In the genomic region with DNA sequence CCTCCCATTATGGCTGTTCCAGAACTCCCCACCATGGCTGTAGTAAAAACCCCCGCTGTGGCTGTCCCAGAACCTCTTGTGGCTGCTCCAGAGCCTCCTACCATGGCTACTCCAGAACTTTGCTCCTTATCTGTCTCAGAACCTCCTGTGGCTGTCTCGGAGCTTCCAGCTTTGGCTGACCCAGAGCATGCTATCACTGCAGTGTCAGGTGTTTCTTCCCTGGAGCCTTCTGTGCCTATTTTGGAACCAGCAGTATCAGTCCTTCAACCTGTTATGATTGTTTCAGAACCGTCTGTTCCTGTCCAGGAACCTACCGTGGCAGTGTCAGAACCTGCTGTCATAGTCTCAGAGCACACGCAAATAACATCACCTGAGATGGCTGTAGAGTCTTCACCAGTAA, we compare ENCODE assay signal across 2 mouse cellular contexts.
TF ChIP-seq lines count a peak whose summit lies in the region.

No protein-coding gene starts in this region.

TF ChIP-seq in CH12.LX, 34 proteins besides CTCF, POLR2A, EP300 and RAD21:
- TF ChIP-seq PAX5 (IDR thresholded peaks at IDR 0.05; ENCODE audit: low read length), result no peak
- no peak for TF ChIP-seq SIN3A (IDR thresholded peaks at IDR 0.05; ENCODE audit: low read length)
- no peak for TF ChIP-seq ETS1 (conservative IDR thresholded peaks at IDR 0.05; ENCODE audit: low read depth, low read length)
- no peak for TF ChIP-seq MAZ (IDR thresholded peaks at IDR 0.05; ENCODE audit: low read depth, low read length)
- 0 out of 2 replicates have a peak, but pooled peaks have one; percentile 46 for TF ChIP-seq ZMIZ1 (IDR thresholded peaks at IDR 0.05; ENCODE audit: low read depth, low read length)
- no peak for TF ChIP-seq HCFC1 (IDR thresholded peaks at IDR 0.05; ENCODE audit: low read depth, low read length)

TF ChIP-seq in MEL, 35 proteins besides CTCF, POLR2A, EP300 and RAD21:
- TF ChIP-seq MAX (IDR thresholded peaks at IDR 0.05; ENCODE audit: low read length) (no peak), TCF12 (IDR thresholded peaks at IDR 0.05; ENCODE audit: low read depth, low read length) (no peak), SIN3A (IDR thresholded peaks at IDR 0.05; ENCODE audit: low read length) (no peak), POLR2AphosphoS2 (IDR thresholded peaks at IDR 0.05; ENCODE audit: low read length) (0 out of 2 replicates have a peak, but pooled peaks have one; percentile 2), KAT2A (conservative IDR thresholded peaks at IDR 0.05; ENCODE audit: low read depth, low read length) (no peak)
